Mouse (Mus musculus): ENCODE data around the gene Rbfox1. TPM values are rescaled to one million over a fixed set of nuclear protein-coding genes. Genes with fewer than 3 reads are reported as not detected.
A peak's percentile ranks its signal among the peaks of the same experiment; 100 is the strongest.

The Rbfox1 gene
- polyA plus RNA-seq, 1 experiment from 2014 or later: 1.6 TPM

DNA sequence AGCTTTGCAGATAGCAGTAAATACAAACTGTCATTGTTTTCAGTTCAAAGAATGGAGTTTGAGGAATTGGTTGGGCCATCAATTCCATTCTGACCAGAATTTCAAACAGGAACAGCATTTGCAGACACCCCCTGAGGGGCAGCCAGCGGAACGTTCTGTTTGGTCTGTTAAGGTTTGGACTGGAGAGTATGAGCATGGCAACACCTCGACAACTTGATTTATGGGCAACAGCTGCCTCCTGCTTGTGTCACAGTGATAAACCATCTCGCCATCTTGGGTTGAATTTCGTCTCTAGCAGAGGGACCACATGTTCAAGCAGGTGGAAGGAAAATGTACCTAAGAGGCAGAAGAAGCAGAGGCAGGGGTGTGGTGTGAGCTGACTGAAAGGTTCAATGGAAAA lies 949.9 kb downstream of the Rbfox1 start:
- no peaks in the 10 kb centered on the region; the same call in 1 of the 2 replicates for H3K4me1 ChIP-seq (replicated peaks; ENCODE audit: control insufficient read depth, insufficient read depth, low read length)
- ATAC-seq (ENCODE audit: low read depth): no peak
- H3K36me3 ChIP-seq (ENCODE audit: control insufficient read depth, insufficient read depth, low read length): no peaks in the 10 kb centered on the region
- H3K4me2 ChIP-seq (ENCODE audit: low read depth, low read length): no peak overlapping the region
- H3K9ac ChIP-seq (ENCODE audit: low read length): no peak overlapping the region
- no peak overlapping the region for H3K27ac ChIP-seq (ENCODE audit: low read length)
- WGBS: 27% methylated on average over 5 of the region's 5 CpGs
- no peak overlapping the region for H3K4me3 ChIP-seq (ENCODE audit: low read length)
- no peaks in the 10 kb centered on the region for H3K9me3 ChIP-seq (ENCODE audit: control insufficient read depth, low read length)
- H3K27me3 ChIP-seq (ENCODE audit: control insufficient read depth, insufficient read depth, low read depth, low read length): no peaks in the 10 kb centered on the region

DNA sequence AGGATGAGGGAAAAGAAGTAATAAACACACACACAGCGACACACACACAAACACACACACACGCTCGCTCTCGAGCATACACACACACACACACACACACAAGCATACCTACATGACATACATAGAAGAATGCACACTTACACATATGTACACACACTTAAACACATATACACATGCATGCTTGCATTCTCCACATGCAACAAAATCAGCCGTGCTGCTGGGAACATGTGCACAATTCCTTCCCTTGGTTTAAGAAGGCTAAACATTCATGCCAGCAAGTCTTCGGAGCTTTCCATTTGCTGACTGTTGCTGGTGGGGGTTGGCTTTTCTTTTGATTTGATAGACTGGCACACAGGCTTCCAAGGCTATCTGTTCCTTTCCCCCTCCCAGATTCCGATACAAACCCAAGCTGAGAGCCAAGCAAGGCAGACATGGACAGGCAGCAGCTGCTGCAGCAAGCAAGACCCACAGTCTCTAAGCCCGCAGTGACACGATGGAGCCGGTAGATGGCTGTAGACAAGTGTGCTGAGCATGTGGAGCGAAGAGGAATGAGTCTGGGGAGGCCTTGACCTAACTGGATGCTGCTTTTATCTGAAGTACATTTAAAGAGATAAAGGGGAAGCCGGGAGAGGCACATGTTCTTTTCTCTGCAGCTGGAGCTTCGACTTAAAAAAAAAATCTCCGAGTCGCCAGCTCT lies 954.3 kb downstream of the Rbfox1 start:
- no peaks in the 10 kb centered on the region for H3K27me3 ChIP-seq (ENCODE audit: control insufficient read depth, insufficient read depth, low read depth, low read length)
- no peaks in the 10 kb centered on the region for H3K36me3 ChIP-seq (ENCODE audit: control insufficient read depth, insufficient read depth, low read length)
- 30% methylated on average over 15 of the region's 15 CpGs for WGBS
- H3K27ac ChIP-seq (ENCODE audit: low read length): no peak overlapping the region
- H3K9ac ChIP-seq (ENCODE audit: low read length): no peak overlapping the region
- H3K4me2 ChIP-seq (ENCODE audit: low read depth, low read length): no peak overlapping the region
- H3K4me3 ChIP-seq (ENCODE audit: low read length): no peak overlapping the region
- peak; percentile 87 for ATAC-seq (ENCODE audit: low read depth)
- no peaks in the 10 kb centered on the region; the same call in 1 of the 2 replicates for H3K4me1 ChIP-seq (replicated peaks; ENCODE audit: control insufficient read depth, insufficient read depth, low read length)
- no peaks in the 10 kb centered on the region for H3K9me3 ChIP-seq (ENCODE audit: control insufficient read depth, low read length)

DNA sequence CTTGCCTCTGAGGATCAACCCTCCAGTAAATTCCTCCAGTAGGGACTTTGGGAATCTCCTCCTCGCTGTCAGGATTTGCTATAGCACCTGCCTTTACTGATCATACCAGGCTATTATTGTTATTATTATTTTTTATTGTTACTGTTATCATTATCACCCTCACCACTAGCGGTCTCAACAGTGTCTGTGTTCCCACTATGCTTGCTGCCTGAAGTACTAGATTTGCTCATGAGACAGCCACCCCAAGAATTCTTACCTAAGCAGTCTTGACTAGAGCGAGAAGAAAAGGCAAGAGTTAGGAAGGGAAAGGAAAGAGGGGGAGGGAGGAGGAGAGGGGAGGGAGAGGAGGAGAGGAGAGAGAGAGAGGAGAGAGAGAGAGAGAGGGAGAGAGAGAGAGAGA lies 954.9 kb downstream of the Rbfox1 start:
- WGBS: 47% methylated on average over 3 of the region's 3 CpGs
- H3K4me2 ChIP-seq (ENCODE audit: low read depth, low read length): no peak overlapping the region
- no peaks in the 10 kb centered on the region; the same call in 1 of the 2 replicates for H3K4me1 ChIP-seq (replicated peaks; ENCODE audit: control insufficient read depth, insufficient read depth, low read length)
- no peak overlapping the region for H3K4me3 ChIP-seq (ENCODE audit: low read length)
- H3K9ac ChIP-seq (ENCODE audit: low read length): no peak overlapping the region
- H3K9me3 ChIP-seq (ENCODE audit: control insufficient read depth, low read length): no peaks in the 10 kb centered on the region
- ATAC-seq (ENCODE audit: low read depth): no peak
- no peak overlapping the region for H3K27ac ChIP-seq (ENCODE audit: low read length)
- no peaks in the 10 kb centered on the region for H3K36me3 ChIP-seq (ENCODE audit: control insufficient read depth, insufficient read depth, low read length)
- H3K27me3 ChIP-seq (ENCODE audit: control insufficient read depth, insufficient read depth, low read depth, low read length): no peaks in the 10 kb centered on the region

DNA sequence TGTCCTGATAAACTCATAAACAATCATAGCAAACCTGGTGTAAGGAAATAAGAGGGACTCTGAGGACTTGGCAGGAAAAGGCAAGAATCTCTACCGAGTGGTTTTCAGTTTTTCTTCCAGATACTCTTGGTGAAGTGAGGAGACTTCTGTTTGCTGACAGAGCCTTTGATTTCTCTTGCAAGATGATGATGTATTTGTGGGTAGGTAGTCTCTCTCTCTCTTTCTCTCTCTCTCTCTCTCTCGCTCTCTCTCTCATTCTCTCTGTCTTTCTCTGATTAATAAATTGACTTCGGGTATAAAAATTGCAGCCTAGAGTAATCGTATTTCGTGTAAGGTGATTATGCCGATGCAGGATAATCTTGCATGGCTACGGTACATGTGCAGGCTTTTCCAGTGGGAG lies 955.3 kb downstream of the Rbfox1 start:
- ATAC-seq (ENCODE audit: low read depth): no peak
- 72% methylated on average over 7 of the region's 7 CpGs for WGBS
- Histone ChIP-seq H3K27me3 (ENCODE audit: control insufficient read depth, insufficient read depth, low read depth, low read length) (no peaks in the 10 kb centered on the region), H3K4me3 (ENCODE audit: low read length) (no peak overlapping the region), H3K9me3 (ENCODE audit: control insufficient read depth, low read length) (no peaks in the 10 kb centered on the region), H3K27ac (ENCODE audit: low read length) (no peak overlapping the region), H3K4me2 (ENCODE audit: low read depth, low read length) (no peak overlapping the region), H3K36me3 (ENCODE audit: control insufficient read depth, insufficient read depth, low read length) (no peaks in the 10 kb centered on the region), H3K9ac (ENCODE audit: low read length) (no peak overlapping the region), H3K4me1 (replicated peaks; ENCODE audit: control insufficient read depth, insufficient read depth, low read length) (no peaks in the 10 kb centered on the region; the same call in 1 of the 2 replicates)

DNA sequence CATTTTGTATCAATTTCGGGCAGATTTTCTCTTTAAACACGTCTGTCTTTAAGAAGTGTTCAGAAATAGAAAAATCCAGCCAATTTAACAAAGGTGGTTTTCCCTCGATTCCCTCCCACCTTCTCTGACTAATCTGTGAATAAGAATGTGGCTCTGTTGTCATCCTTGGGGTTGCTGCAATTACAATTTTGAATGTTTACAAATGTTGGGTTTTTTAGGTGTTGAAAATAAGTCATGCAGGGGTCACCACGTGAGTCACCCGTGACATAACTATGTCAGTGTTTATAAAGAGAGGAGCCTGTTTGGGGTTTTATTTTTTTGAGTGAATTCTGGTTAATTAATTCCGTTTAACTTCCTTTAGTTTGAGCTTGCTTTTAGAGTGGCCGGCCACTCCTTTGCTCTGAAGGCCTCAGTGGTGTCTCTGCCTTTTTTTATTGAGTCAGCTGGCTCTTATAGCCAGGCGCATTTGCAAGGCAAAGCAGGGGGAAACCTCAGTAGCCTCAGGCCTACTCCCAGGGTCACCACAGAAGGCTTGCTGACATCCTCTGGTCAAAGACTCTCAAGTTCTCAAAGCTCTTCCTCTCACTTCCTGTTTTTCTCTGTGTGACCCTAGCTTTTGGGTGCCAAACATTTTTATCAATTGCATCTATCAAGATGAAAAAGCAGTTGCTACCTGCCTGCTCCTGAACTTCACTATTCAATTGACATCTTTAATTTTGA lies 957.1 kb downstream of the Rbfox1 start:
- no peaks in the 10 kb centered on the region for H3K36me3 ChIP-seq (ENCODE audit: control insufficient read depth, insufficient read depth, low read length)
- H3K9ac ChIP-seq (ENCODE audit: low read length): no peak overlapping the region
- no peak overlapping the region for H3K4me2 ChIP-seq (ENCODE audit: low read depth, low read length)
- no peak for ATAC-seq (ENCODE audit: low read depth)
- 53% methylated on average over 8 of the region's 8 CpGs for WGBS
- H3K27me3 ChIP-seq (ENCODE audit: control insufficient read depth, insufficient read depth, low read depth, low read length): no peaks in the 10 kb centered on the region
- no peak overlapping the region for H3K4me3 ChIP-seq (ENCODE audit: low read length)
- H3K27ac ChIP-seq (ENCODE audit: low read length): no peak overlapping the region
- H3K9me3 ChIP-seq (ENCODE audit: control insufficient read depth, low read length): no peaks in the 10 kb centered on the region
- H3K4me1 ChIP-seq (replicated peaks; ENCODE audit: control insufficient read depth, insufficient read depth, low read length): no peaks in the 10 kb centered on the region; the same call in 1 of the 2 replicates

DNA sequence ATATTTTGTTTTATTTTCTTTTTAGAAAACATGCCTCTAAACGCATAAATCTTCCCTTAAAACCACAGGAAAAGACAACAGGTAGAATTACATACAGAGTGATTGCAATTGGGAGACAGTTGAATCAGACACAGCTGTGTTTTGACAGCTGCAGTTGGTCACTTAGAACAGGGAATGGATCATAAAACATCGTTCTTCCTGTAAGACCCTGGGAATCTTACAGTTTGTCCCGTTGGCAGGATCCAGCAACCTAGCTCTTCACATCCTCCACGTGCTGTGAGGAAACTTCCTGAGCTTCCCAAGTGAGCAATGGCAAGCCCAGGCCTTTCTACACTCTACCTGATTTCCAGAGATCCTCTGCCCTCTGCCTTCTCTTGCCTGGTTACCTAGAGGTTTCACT lies 959.5 kb downstream of the Rbfox1 start:
- Histone ChIP-seq H3K4me1 (replicated peaks; ENCODE audit: control insufficient read depth, insufficient read depth, low read length) (no peaks in the 10 kb centered on the region), H3K9ac (ENCODE audit: low read length) (no peak overlapping the region), H3K4me2 (ENCODE audit: low read depth, low read length) (no peak overlapping the region), H3K4me3 (ENCODE audit: low read length) (no peak overlapping the region), H3K27ac (ENCODE audit: low read length) (no peak overlapping the region), H3K27me3 (ENCODE audit: control insufficient read depth, insufficient read depth, low read depth, low read length) (no peaks in the 10 kb centered on the region), H3K9me3 (ENCODE audit: control insufficient read depth, low read length) (no peaks in the 10 kb centered on the region), H3K36me3 (ENCODE audit: control insufficient read depth, insufficient read depth, low read length) (no peaks in the 10 kb centered on the region)
- WGBS: 41% methylated on average over 4 of the region's 4 CpGs
- ATAC-seq (ENCODE audit: low read depth): no peak

DNA sequence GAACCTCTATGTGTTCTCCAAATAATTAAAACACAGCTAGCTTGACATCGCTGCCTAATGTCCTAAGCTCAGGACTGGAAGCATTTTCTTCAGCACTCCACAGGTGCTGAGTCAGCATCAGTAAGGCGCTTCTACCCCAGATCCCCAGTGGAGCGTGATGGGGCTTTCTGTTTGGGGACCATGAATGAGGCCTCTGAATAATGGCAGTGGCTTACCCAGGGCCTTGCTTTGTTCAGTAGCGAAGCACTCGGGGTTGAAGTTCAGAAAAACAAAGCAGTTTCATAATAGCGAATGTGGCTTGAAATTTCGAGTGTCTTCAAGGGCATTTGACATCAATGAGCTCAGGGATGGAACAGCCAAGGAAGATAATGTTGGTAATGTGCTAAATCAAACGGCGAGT lies 966.2 kb downstream of the Rbfox1 start:
- Histone ChIP-seq H3K9ac (ENCODE audit: low read length) (no peak overlapping the region), H3K36me3 (ENCODE audit: control insufficient read depth, insufficient read depth, low read length) (no peaks in the 10 kb centered on the region), H3K4me1 (replicated peaks; ENCODE audit: control insufficient read depth, insufficient read depth, low read length) (no peaks in the 10 kb centered on the region), H3K27me3 (ENCODE audit: control insufficient read depth, insufficient read depth, low read depth, low read length) (no peaks in the 10 kb centered on the region), H3K9me3 (ENCODE audit: control insufficient read depth, low read length) (no peaks in the 10 kb centered on the region), H3K4me2 (ENCODE audit: low read depth, low read length) (no peak overlapping the region), H3K4me3 (ENCODE audit: low read length) (no peak overlapping the region), H3K27ac (ENCODE audit: low read length) (no peak overlapping the region)
- 77% methylated on average over 9 of the region's 9 CpGs for WGBS
- no peak for ATAC-seq (ENCODE audit: low read depth)

DNA sequence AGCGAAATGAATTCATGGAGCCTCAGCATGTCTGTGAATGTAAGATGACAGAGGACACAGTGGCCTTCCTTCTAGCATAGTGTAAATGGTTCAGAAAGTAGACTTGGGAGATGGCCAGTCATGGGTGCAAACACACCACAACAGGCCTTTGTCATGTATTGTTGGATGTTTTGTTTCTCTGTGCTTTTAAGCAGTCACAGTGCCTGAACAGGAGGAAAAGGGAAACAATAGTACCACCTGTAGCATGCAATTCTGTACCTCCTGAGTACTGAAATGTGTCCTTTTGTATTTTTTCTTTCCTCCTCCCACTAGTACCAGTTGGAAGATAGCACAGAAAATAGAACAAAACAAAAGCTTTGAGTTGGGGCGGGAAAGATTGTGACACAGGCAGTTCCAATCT lies 968.6 kb downstream of the Rbfox1 start:
- no peak overlapping the region for H3K9ac ChIP-seq (ENCODE audit: low read length)
- no peaks in the 10 kb centered on the region for H3K9me3 ChIP-seq (ENCODE audit: control insufficient read depth, low read length)
- 81% methylated on average over 2 of the region's 2 CpGs for WGBS
- no peak overlapping the region for H3K27ac ChIP-seq (ENCODE audit: low read length)
- no peaks in the 10 kb centered on the region for H3K27me3 ChIP-seq (ENCODE audit: control insufficient read depth, insufficient read depth, low read depth, low read length)
- no peak overlapping the region for H3K4me3 ChIP-seq (ENCODE audit: low read length)
- no peaks in the 10 kb centered on the region for H3K4me1 ChIP-seq (replicated peaks; ENCODE audit: control insufficient read depth, insufficient read depth, low read length)
- H3K36me3 ChIP-seq (ENCODE audit: control insufficient read depth, insufficient read depth, low read length): no peaks in the 10 kb centered on the region
- ATAC-seq (ENCODE audit: low read depth): no peak
- H3K4me2 ChIP-seq (ENCODE audit: low read depth, low read length): no peak overlapping the region

DNA sequence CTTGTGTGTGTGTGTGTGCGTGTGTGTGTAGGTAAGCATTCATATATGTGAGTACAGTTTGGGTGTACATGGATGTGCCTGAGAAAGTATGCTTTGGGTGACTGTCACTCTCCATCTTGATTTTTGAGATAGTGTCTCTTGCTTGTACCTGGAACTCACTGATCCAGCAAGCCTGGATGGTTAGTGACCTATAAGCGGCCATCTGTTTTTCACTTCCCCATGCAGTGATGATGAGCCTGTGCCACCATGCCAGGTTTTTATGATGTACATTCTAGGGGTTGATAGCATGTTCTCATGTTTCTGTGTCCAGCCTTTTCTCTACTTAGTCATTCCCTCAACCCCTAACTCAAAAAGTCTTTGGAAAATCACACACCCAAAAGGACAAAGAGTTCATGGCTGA lies 976.5 kb downstream of the Rbfox1 start:
- no peaks in the 10 kb centered on the region for H3K27me3 ChIP-seq (ENCODE audit: control insufficient read depth, insufficient read depth, low read depth, low read length)
- H3K27ac ChIP-seq (ENCODE audit: low read length): no peak overlapping the region
- no peaks in the 10 kb centered on the region for H3K9me3 ChIP-seq (ENCODE audit: control insufficient read depth, low read length)
- ATAC-seq (ENCODE audit: low read depth): no peak
- H3K4me2 ChIP-seq (ENCODE audit: low read depth, low read length): no peak overlapping the region
- 87% methylated on average over 2 of the region's 2 CpGs for WGBS
- H3K9ac ChIP-seq (ENCODE audit: low read length): no peak overlapping the region
- no peaks in the 10 kb centered on the region for H3K36me3 ChIP-seq (ENCODE audit: control insufficient read depth, insufficient read depth, low read length)
- no peak overlapping the region for H3K4me3 ChIP-seq (ENCODE audit: low read length)
- H3K4me1 ChIP-seq (replicated peaks; ENCODE audit: control insufficient read depth, insufficient read depth, low read length): no peaks in the 10 kb centered on the region

Data from lung, embryonic 16.5 days (tissue).